Mouse (Mus musculus): ENCODE data around the gene Gm42957.

- TF ChIP-seq CTCF (IDR thresholded peaks at IDR 0.05; ENCODE audit: low read depth) = no peak
- no peak for TF ChIP-seq EP300 (IDR thresholded peaks at IDR 0.05; ENCODE audit: low read depth)
Observed at GRCm38 (mm10) chr3:96599411-96599810, 35.9 kb upstream of the Gm42957 start.

Data from liver, postnatal 0 days (tissue).